Mouse (Mus musculus) olfactory bulb, adult 2 months (tissue): ENCODE results near the gene Tle3. TPM values are rescaled to one million over a fixed set of nuclear protein-coding genes. Genes with fewer than 3 reads are reported as not detected.

ENCODE experiments used
- H3K27ac ChIP-seq: fragments of 200-500 bp; 2 replicates; pipeline ENCODE4 v1.5.1; 2012; ENCODE audit warnings: low read depth, low read length; ENCODE audit not compliant: insufficient read depth
- H3K4me1 ChIP-seq: fragments of 200-500 bp; 2 replicates; pipeline ENCODE4 v1.6.1; 2012; ENCODE audit warnings: low read length; ENCODE audit not compliant: control insufficient read depth, insufficient read depth
- H3K4me3 ChIP-seq: fragments of 200-500 bp; 2 replicates; pipeline ENCODE4 v1.5.1; 2012; ENCODE audit warnings: mild to moderate bottlenecking, low read depth, low read length, moderate library complexity; ENCODE audit not compliant: insufficient read depth
- CTCF ChIP-seq: fragments of 200-500 bp; IDR thresholded peaks from 2 replicates; pipeline ENCODE4 v1.5.1; 2012; ENCODE audit warnings: low read depth, mild to moderate bottlenecking, low read length, moderate library complexity; ENCODE audit not compliant: insufficient read depth
- POLR2A ChIP-seq: fragments of 200-500 bp; IDR thresholded peaks from 2 replicates; pipeline ENCODE4 v1.6.1; 2012; ENCODE audit warnings: mild to moderate bottlenecking, low read depth, low read length, moderate library complexity; ENCODE audit not compliant: insufficient read depth
- WGBS: fragments of 180-500 bp; shearing (Covaris S2); methylation state at CpG from one replicate; pipeline ENCODE4 v1.1.7; 2018; 5-methylcytosine and 5-hydroxymethylcytosine counted together
- polyA plus RNA-seq: library from polyadenylated mRNA; stranded (reverse); fragments of >200 nt; gene quantifications from 2 replicates; pipeline ENCODE4 v1.2.4, GENCODE M21; 2012; ENCODE audit warnings: low replicate concordance; ENCODE audit not compliant: missing spikeins, insufficient read depth, insufficient read length

The Tle3 gene
- polyA plus RNA-seq, 1 experiment, result not detected

GRCm38 (mm10) chr9:61372976-61373633, 939 bp downstream of the Tle3 start:
- H3K4me1 ChIP-seq, result peaks cover 29% of the 10 kb centered on the region
- TF ChIP-seq POLR2A, result no peak
- no peak for TF ChIP-seq CTCF
- 1% methylated on average over 64 of the region's 66 CpGs for WGBS
- H3K27ac ChIP-seq, result peak overlapping the region; percentile 83
- H3K4me3 ChIP-seq, result peak overlapping the region; percentile 68

- peak overlapping the region; percentile 22; the same call in 1 of the 2 replicates for H3K27ac ChIP-seq
- under 1% methylated on average over 23 of the region's 23 CpGs for WGBS
- TF ChIP-seq POLR2A (no peak), CTCF (no peak)
- peaks cover 34% of the 10 kb centered on the region for H3K4me1 ChIP-seq
- peak overlapping the region; percentile 68 for H3K4me3 ChIP-seq
These were observed 1.4 kb downstream of the Tle3 start for GRCm38 (mm10) chr9:61373634-61373941.

GRCm38 (mm10) chr9:61373942-61374900, 2.1 kb downstream of the Tle3 start:
- WGBS, result 3% methylated on average over 51 of the region's 51 CpGs
- Histone ChIP-seq H3K4me3 (peak overlapping the region; percentile 68), H3K4me1 (peaks cover 38% of the 10 kb centered on the region), H3K27ac (peak overlapping the region; percentile 22; the same call in 1 of the 2 replicates)
- TF ChIP-seq POLR2A (no peak), CTCF (no peak)

GRCm38 (mm10) chr9:61375002-61375401, 2.8 kb downstream of the Tle3 start:
- TF ChIP-seq POLR2A (0 out of 2 replicates have a peak, but pooled peaks have one; percentile 7), CTCF (no peak)
- Histone ChIP-seq H3K27ac (no peak overlapping the region), H3K4me3 (peak overlapping the region; percentile 68), H3K4me1 (peaks cover 35% of the 10 kb centered on the region)
- WGBS, result 49% methylated on average over 5 of the region's 5 CpGs

GRCm38 (mm10) chr9:61375802-61376561, 3.8 kb downstream of the Tle3 start:
- WGBS, result 49% methylated on average over 11 of the region's 11 CpGs

DNA sequence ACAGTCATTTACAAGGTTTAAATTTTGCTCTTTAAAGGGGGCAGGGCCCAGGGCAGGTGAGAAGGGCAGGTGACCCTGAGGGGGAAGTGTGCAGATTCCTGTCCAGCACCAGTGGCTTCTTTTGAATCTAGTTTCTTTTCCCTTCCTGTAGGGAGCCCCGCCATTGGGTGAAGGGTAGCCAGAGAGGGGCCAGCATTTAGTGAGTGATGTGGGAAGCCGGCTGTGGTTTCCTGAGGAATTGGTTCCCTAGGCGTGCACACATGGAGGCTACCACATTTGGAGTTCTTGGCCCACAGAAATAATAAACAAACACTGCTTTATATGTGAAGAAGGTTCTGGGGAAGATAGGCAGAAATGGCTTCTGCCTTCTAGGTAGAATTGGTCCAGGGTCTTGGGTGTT, 4.5 kb downstream of the Tle3 start:
- Histone ChIP-seq H3K27ac (no peak overlapping the region), H3K4me1 (peaks cover 41% of the 10 kb centered on the region), H3K4me3 (no peak overlapping the region)
- WGBS, result 55% methylated on average over 3 of the region's 3 CpGs
- TF ChIP-seq CTCF (no peak), POLR2A (no peak)

More at GRCm38 (mm10) chr9:61375802-61376561, 3.8 kb downstream of the Tle3 start:
- Histone ChIP-seq H3K4me1 (peaks cover 43% of the 10 kb centered on the region), H3K27ac (no peak overlapping the region), H3K4me3 (no peak overlapping the region)
- no peak for TF ChIP-seq CTCF
- no peak for TF ChIP-seq POLR2A

GRCm38 (mm10) chr9:61377706-61378479, 5.7 kb downstream of the Tle3 start:
- Histone ChIP-seq H3K4me3 (0 out of 2 replicates have a peak overlapping the region, but pooled peaks have one; percentile 13), H3K4me1 (peaks cover 47% of the 10 kb centered on the region), H3K27ac (no peak overlapping the region)
- 39% methylated on average over 9 of the region's 9 CpGs for WGBS
- TF ChIP-seq CTCF (no peak), POLR2A (no peak)

DNA sequence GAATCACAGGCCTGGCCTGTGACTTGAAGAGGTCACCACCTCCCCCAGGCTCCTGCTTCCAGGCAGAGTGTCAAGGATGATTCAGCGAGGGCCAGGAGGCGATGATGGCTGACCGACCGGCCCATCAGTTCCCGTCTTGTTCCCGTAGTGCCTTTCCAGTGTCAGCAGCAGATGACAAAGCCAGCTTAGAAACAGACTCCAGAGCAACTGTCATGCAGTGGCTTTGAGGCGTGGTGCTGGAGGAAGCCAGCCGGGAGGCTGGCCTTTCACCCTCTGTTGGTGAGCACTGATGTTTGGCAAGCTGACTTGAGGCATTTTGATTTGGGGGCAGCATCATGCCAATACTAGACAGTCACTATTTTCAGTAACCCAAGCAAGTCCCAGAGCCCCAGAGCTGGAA, 6.3 kb downstream of the Tle3 start:
- TF ChIP-seq CTCF, result no peak
- no peak for TF ChIP-seq POLR2A
- no peak overlapping the region for H3K4me3 ChIP-seq
- peaks cover 51% of the 10 kb centered on the region for H3K4me1 ChIP-seq
- WGBS, result 51% methylated on average over 8 of the region's 8 CpGs
- H3K27ac ChIP-seq, result no peak overlapping the region
